Mouse (Mus musculus) midbrain, embryonic 12.5 days (tissue): Measurements from ENCODE around the gene Stat5a. TPM values are rescaled to one million over a fixed set of nuclear protein-coding genes. Genes with fewer than 3 reads are reported as not detected.
A peak's percentile ranks its signal among the peaks of the same experiment; 100 is the strongest.

Source experiments
- ATAC-seq: fragments of 200-750 bp; cut with Nextera tagmentation; 2 replicates; pipeline ENCODE4 v1.8.0; 2017; ENCODE audit warnings: low read depth, moderate TSS enrichment, moderate library complexity; ENCODE audit not compliant: low FRiP score
- H3K27ac ChIP-seq: fragments of 300-500 bp; sonication (generic); replicated peaks from 2 replicates; pipeline ENCODE4 v1.5.1; 2016; ENCODE audit warnings: mild to moderate bottlenecking
- H3K27me3 ChIP-seq: fragments of 300-500 bp; sonication (generic); 2 replicates; pipeline ENCODE4 v1.6.1; 2016; ENCODE audit warnings: mild to moderate bottlenecking
- H3K36me3 ChIP-seq: fragments of 300-500 bp; sonication (generic); 2 replicates; pipeline ENCODE4 v1.6.1; 2016
- H3K4me1 ChIP-seq: fragments of 300-500 bp; sonication (generic); 2 replicates; pipeline ENCODE4 v1.6.1; 2016
- H3K4me2 ChIP-seq: fragments of 300-500 bp; sonication (generic); replicated peaks from 2 replicates; pipeline ENCODE4 v1.6.1; 2016; ENCODE audit warnings: mild to moderate bottlenecking, moderate library complexity
- H3K4me3 ChIP-seq: fragments of 300-500 bp; sonication (generic); 2 replicates; pipeline ENCODE4 v1.5.1; 2016; ENCODE audit warnings: mild to moderate bottlenecking
- H3K9ac ChIP-seq: fragments of 300-500 bp; sonication (generic); replicated peaks from 2 replicates; pipeline ENCODE4 v1.6.1; 2016; ENCODE audit warnings: mild to moderate bottlenecking, moderate library complexity
- H3K9me3 ChIP-seq: fragments of 300-500 bp; sonication (generic); 2 replicates; pipeline ENCODE4 v1.6.1; 2016; ENCODE audit warnings: mild to moderate bottlenecking
- WGBS: fragments of 180-500 bp; shearing (Covaris S2); methylation state at CpG from one replicate; pipeline ENCODE4 v1.1.7; 2016; 5-methylcytosine and 5-hydroxymethylcytosine counted together
- polyA plus RNA-seq: library from polyadenylated mRNA; unstranded; fragments of >200 nt; fragmentation: Nextera tagmentation; extraction: Ambion mirVana; gene quantifications from 2 replicates; pipeline ENCODE4 v1.2.1, GENCODE M21; 2016

The Stat5a gene
- polyA plus RNA-seq, 1 experiment from 2014 or later = 1.8 TPM

- Histone ChIP-seq H3K4me1 (peaks cover 7% of the 10 kb centered on the region; the same call in 1 of the 2 replicates), H3K9ac (no peak overlapping the region), H3K27ac (peak overlapping the region; percentile 42), H3K36me3 (no peaks in the 10 kb centered on the region), H3K27me3 (no peaks in the 10 kb centered on the region), H3K9me3 (no peaks in the 10 kb centered on the region), H3K4me2 (no peak overlapping the region), H3K4me3 (no peak overlapping the region)
- no peak for ATAC-seq
- 71% methylated on average over 15 of the region's 15 CpGs for WGBS
Measured at GRCm38 (mm10) chr11:100891256-100892123, 32.3 kb downstream of the Stat5a start.

GRCm38 (mm10) chr11:100892435-100892834 is 33.3 kb downstream of the Stat5a start:
- Histone ChIP-seq H3K27me3 (no peaks in the 10 kb centered on the region), H3K4me3 (no peak overlapping the region), H3K36me3 (no peaks in the 10 kb centered on the region), H3K4me1 (peaks cover 7% of the 10 kb centered on the region; the same call in 1 of the 2 replicates), H3K9me3 (no peaks in the 10 kb centered on the region), H3K9ac (no peak overlapping the region), H3K27ac (no peak overlapping the region), H3K4me2 (no peak overlapping the region)
- ATAC-seq = no peak
- 84% methylated on average over 5 of the region's 5 CpGs for WGBS

- no peak for ATAC-seq
- H3K4me2 ChIP-seq = 0 out of 2 replicates have a peak overlapping the region, but pooled peaks have one; percentile 16
- no peaks in the 10 kb centered on the region for H3K36me3 ChIP-seq
- H3K4me1 ChIP-seq = peaks cover 10% of the 10 kb centered on the region
- 10% methylated on average over 9 of the region's 9 CpGs for WGBS
- H3K9me3 ChIP-seq = no peaks in the 10 kb centered on the region
- no peak overlapping the region for H3K27ac ChIP-seq
- no peak overlapping the region for H3K4me3 ChIP-seq
- H3K27me3 ChIP-seq = no peaks in the 10 kb centered on the region
- H3K9ac ChIP-seq = no peak overlapping the region
Measured at GRCm38 (mm10) chr11:100893482-100893881, 34.3 kb downstream of the Stat5a start.

- Histone ChIP-seq H3K4me2 (no peak overlapping the region), H3K36me3 (no peaks in the 10 kb centered on the region), H3K4me3 (no peak overlapping the region), H3K9ac (no peak overlapping the region), H3K27me3 (no peaks in the 10 kb centered on the region), H3K9me3 (no peaks in the 10 kb centered on the region), H3K4me1 (peaks cover 10% of the 10 kb centered on the region), H3K27ac (no peak overlapping the region)
- no peak for ATAC-seq
- WGBS = 73% methylated on average over 9 of the region's 9 CpGs
Measured at GRCm38 (mm10) chr11:100894146-100894918, 35.2 kb downstream of the Stat5a start.

GRCm38 (mm10) chr11:100896078-100896477 is 36.9 kb downstream of the Stat5a start:
- H3K4me2 ChIP-seq = no peak overlapping the region
- H3K27ac ChIP-seq = no peak overlapping the region
- WGBS = 81% methylated on average over 10 of the region's 10 CpGs
- no peak overlapping the region for H3K4me3 ChIP-seq
- ATAC-seq = no peak
- H3K4me1 ChIP-seq = peaks cover 10% of the 10 kb centered on the region
- no peaks in the 10 kb centered on the region for H3K9me3 ChIP-seq
- no peaks in the 10 kb centered on the region for H3K27me3 ChIP-seq
- peaks cover 2% of the 10 kb centered on the region; the same call in 1 of the 2 replicates for H3K36me3 ChIP-seq
- H3K9ac ChIP-seq = no peak overlapping the region

GRCm38 (mm10) chr11:100897294-100898231 is 38.4 kb downstream of the Stat5a start:
- WGBS = 79% methylated on average over 7 of the region's 7 CpGs
- Histone ChIP-seq H3K27me3 (no peaks in the 10 kb centered on the region), H3K9me3 (peaks cover 7% of the 10 kb centered on the region; the same call in 1 of the 2 replicates), H3K4me1 (peaks cover 10% of the 10 kb centered on the region), H3K4me3 (no peak overlapping the region), H3K36me3 (peaks cover 15% of the 10 kb centered on the region), H3K27ac (peak overlapping the region; percentile 20; the same call in 1 of the 2 replicates), H3K9ac (no peak overlapping the region), H3K4me2 (no peak overlapping the region)
- no peak for ATAC-seq

GRCm38 (mm10) chr11:100898441-100899199 is 39.5 kb downstream of the Stat5a start:
- 55% methylated on average over 16 of the region's 16 CpGs for WGBS
- no peaks in the 10 kb centered on the region for H3K27me3 ChIP-seq
- no peak for ATAC-seq
- H3K9me3 ChIP-seq = peaks cover 7% of the 10 kb centered on the region; the same call in 1 of the 2 replicates
- H3K36me3 ChIP-seq = peaks cover 22% of the 10 kb centered on the region
- peaks cover 9% of the 10 kb centered on the region for H3K4me1 ChIP-seq
- H3K4me3 ChIP-seq = no peak overlapping the region
- no peak overlapping the region for H3K9ac ChIP-seq
- 0 out of 2 replicates have a peak overlapping the region, but pooled peaks have one; percentile 8 for H3K27ac ChIP-seq
- peak overlapping the region; percentile 14; the same call in 1 of the 2 replicates for H3K4me2 ChIP-seq

- H3K4me3 ChIP-seq = no peak overlapping the region
- H3K9ac ChIP-seq = no peak overlapping the region
- no peak overlapping the region for H3K27ac ChIP-seq
- peaks cover 7% of the 10 kb centered on the region; the same call in 1 of the 2 replicates for H3K9me3 ChIP-seq
- 79% methylated on average over 16 of the region's 20 CpGs for WGBS
- no peaks in the 10 kb centered on the region for H3K27me3 ChIP-seq
- H3K36me3 ChIP-seq = peaks cover 43% of the 10 kb centered on the region
- H3K4me1 ChIP-seq = no peaks in the 10 kb centered on the region
- no peak for ATAC-seq
- no peak overlapping the region for H3K4me2 ChIP-seq
Measured at GRCm38 (mm10) chr11:100904580-100905351, 45.6 kb downstream of the Stat5a start.

GRCm38 (mm10) chr11:100905929-100906328 is 46.8 kb downstream of the Stat5a start:
- Histone ChIP-seq H3K9ac (no peak overlapping the region), H3K4me2 (no peak overlapping the region), H3K27ac (no peak overlapping the region), H3K4me1 (no peaks in the 10 kb centered on the region), H3K36me3 (peaks cover 43% of the 10 kb centered on the region), H3K4me3 (no peak overlapping the region), H3K9me3 (peaks cover 7% of the 10 kb centered on the region; the same call in 1 of the 2 replicates), H3K27me3 (no peaks in the 10 kb centered on the region)
- no peak for ATAC-seq
- 57% methylated on average over 1 of the region's 1 CpGs for whole genome bisulfite sequencing

- Histone ChIP-seq H3K9me3 (peaks cover 4% of the 10 kb centered on the region; the same call in 1 of the 2 replicates), H3K4me2 (no peak overlapping the region), H3K27me3 (no peaks in the 10 kb centered on the region), H3K9ac (no peak overlapping the region), H3K4me3 (no peak overlapping the region), H3K4me1 (no peaks in the 10 kb centered on the region), H3K36me3 (peaks cover 33% of the 10 kb centered on the region), H3K27ac (no peak overlapping the region)
- ATAC-seq = no peak
- 83% methylated on average over 4 of the region's 4 CpGs for WGBS
Measured at GRCm38 (mm10) chr11:100906885-100907284, 47.7 kb downstream of the Stat5a start.
